Mouse (Mus musculus): ENCODE data around the gene Tjp1.

DNA sequence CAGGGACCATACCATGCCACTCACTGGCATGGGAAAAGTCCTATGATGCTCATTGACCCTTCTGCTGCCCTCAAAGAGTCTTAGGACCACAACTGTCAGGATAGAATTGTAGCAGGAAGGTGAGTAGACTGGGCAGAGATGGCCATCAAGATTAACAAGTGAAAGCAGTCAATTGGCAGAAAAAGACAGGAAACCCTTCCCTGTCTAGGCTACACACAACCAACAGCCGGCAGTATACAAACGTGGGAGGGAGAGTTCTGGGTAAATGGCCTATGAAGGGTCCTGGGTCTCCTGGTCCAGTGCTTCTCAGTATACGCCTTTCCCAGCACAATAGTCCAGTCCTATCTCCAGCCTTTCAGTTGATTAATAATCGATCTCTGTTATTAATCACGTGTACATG is 89.4 kb downstream of the Tjp1 start:
- TF ChIP-seq POLR2A (IDR thresholded peaks at IDR 0.05; ENCODE audit: low read depth, low read length): no peak
- TF ChIP-seq CTCF (IDR thresholded peaks at IDR 0.05; ENCODE audit: borderline replicate concordance, insufficient read depth, low read length): no peak

All from embryonic fibroblast, embryonic 13.5 days (primary cell).